Mouse (Mus musculus) ES-E14 (cell line): ENCODE measurements around the gene Mup2. TPM values are rescaled to one million over a fixed set of nuclear protein-coding genes. Genes with fewer than 3 reads are reported as not detected.
"Not testable (repeated sequence)": the region's sequence is repeated elsewhere in the genome, so short reads cannot be mapped to it uniquely, and the experiment has no call there.

ENCODE experiments used
- DNase-seq: peaks from one replicate; pipeline ENCODE4 v3.0.0-alpha.2; 2013; ENCODE audit warnings: low read depth, low spot score
- H3K27ac ChIP-seq: 2 replicates; pipeline ENCODE4 v1.5.1; 2012; ENCODE audit warnings: low read depth, mild to moderate bottlenecking, low read length, moderate library complexity, mixed read lengths; ENCODE audit not compliant: poor library complexity, insufficient read depth, severe bottlenecking
- H3K36me3 ChIP-seq: 2 replicates; pipeline ENCODE4 v1.6.1; 2012; ENCODE audit warnings: mild to moderate bottlenecking, low read length, moderate library complexity, mixed read lengths; ENCODE audit not compliant: control insufficient read depth, poor library complexity, insufficient read depth, severe bottlenecking
- H3K4me1 ChIP-seq, 2 experiments: fragments of 150-350 bp in 1 of 2; sonication (generic) in 1 of 2; 2 replicates each; pipeline ENCODE4 v1.6.1; 2012; ENCODE audit warnings: low read length in 2 of 2, mild to moderate bottlenecking in 1 of 2, mixed read lengths in 1 of 2; ENCODE audit not compliant: control insufficient read depth in 2 of 2, insufficient read depth in 2 of 2, poor library complexity in 1 of 2
- H3K4me3 ChIP-seq, 2 experiments: fragments of 150-350 bp in 1 of 2; sonication (generic) in 1 of 2; 2 replicates each; pipeline ENCODE4 v1.5.1; 2012; ENCODE audit warnings: low read length in 2 of 2, low read depth in 1 of 2, mild to moderate bottlenecking in 1 of 2, mixed read lengths in 1 of 2; ENCODE audit not compliant: insufficient read depth in 1 of 2, poor library complexity in 1 of 2, severe bottlenecking in 1 of 2
- H3K9ac ChIP-seq: 2 replicates; pipeline ENCODE4 v1.6.1; 2012; ENCODE audit warnings: low read depth, mild to moderate bottlenecking, low read length, mixed read lengths; ENCODE audit not compliant: poor library complexity, insufficient read depth, severe bottlenecking
- H3K9me3 ChIP-seq: fragments of 150-350 bp; sonication (generic); 2 replicates; pipeline ENCODE4 v1.6.1; 2012; ENCODE audit warnings: low read depth, mild to moderate bottlenecking, low read length; ENCODE audit not compliant: control insufficient read depth, insufficient read depth
- in situ Hi-C, 2 experiments: fragments of 600-800 bp; cut with MboI; formaldehyde crosslinking; loops; one replicate each; pipeline ENCODE4 v1.15.1; 2025; ENCODE audit warnings: low sequenced_read_pairs in 2 of 2, inconsistent platforms in 1 of 2; ENCODE audit not compliant: unreplicated experiment in 2 of 2
- total RNA-seq: library from RNA; depleted of rRNA; stranded (reverse); fragments of 300-350 nt; gene quantifications from 2 replicates; pipeline ENCODE4 v1.2.3, GENCODE M21; 2012; rRNA removed

The Mup2 gene
- total RNA-seq = not detected in 2 replicates

DNA sequence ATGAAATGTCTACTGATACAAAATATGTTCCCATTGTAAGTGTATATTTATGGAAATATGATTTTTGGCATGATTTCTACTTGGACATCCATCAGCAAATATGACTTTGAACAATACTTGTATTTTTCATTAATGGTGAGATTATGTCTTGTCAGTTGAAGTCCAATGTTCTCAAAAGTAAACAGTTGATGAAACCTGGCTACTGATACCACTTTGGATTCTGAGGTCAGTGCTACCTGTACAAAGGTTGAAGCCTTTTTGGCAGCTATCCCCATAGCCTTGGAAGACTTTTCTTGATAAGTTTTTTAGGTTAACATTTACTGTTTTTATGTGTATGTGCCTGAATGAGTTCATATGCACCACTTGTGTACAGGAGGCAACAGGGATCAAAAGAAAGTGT is at the start of gene Mup2:
Mup2 (minus strand) TSS at position 101 of the 400 bp plus-strand sequence.
- H3K27ac ChIP-seq, in situ Hi-C loops, H3K4me1 ChIP-seq, H3K4me3 ChIP-seq, H3K9ac ChIP-seq, DNase-seq, H3K9me3 ChIP-seq, H3K36me3 ChIP-seq: not testable (repeated sequence)

Other genes with a start within 250 kb of the Mup2 start
- 0.05 TPM in 1 of 2 replicates, not detected in the other for gene Slc46a2, start 239.2 kb downstream of the Mup2 start, total RNA-seq
- gene Mup4, start 193.6 kb downstream of the Mup2 start, total RNA-seq = not detected in 2 replicates
- gene Mup6, start 190.0 kb downstream of the Mup2 start, total RNA-seq = 2.5 and 2.8 TPM in 2 replicates
- gene Mup7, start 83.8 kb downstream of the Mup2 start, total RNA-seq = not detected in 2 replicates
- gene Mup8, start 68.3 kb upstream of the Mup2 start, total RNA-seq = not detected in 2 replicates